Comparison of ENCODE assay signal across 9 mouse cellular contexts in the genomic region with DNA sequence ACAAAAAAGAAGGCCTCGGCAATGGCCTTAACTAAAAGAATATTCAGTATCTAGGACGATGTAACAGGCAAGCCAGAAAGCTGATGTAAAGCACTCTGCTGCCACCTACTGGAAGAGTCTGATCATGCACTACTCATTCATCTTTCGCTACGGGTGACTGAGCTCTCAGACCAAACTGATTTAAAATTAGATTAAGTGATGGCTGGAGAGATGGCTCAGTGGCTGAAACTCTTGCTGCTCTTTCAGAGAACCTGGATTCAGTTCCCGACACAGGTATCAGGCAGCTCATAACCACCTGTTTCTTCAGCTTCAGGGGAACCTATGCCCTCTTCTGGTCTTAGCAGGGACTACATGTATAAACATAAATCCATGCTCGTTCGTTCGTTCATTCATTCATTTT. TPM values are rescaled to one million over a fixed set of nuclear protein-coding genes. Genes with fewer than 3 reads are reported as not detected.
DNase-seq lines count a peak whose midpoint lies in the region; ATAC-seq and TF ChIP-seq lines count a peak whose summit lies in the region.
"Had no signal": no experiment of that assay in that cellular context is flagged by ENCODE, and none has a peak within 500 bp of the region (broad histone marks: within the 10 kb centered on the region; RNA-seq: fewer than 3 reads in every experiment).

No protein-coding gene starts in this region.

- peaks cover 4% of the 10 kb centered on the region; the same call in 1 of the 2 replicates for H3K4me1 ChIP-seq in bone marrow macrophage, adult 2 months (ENCODE audit: control insufficient read depth, insufficient read depth, low read length)
- peaks cover 6% of the 10 kb centered on the region for H3K4me1 ChIP-seq in embryonic fibroblast, embryonic 13.5 days (ENCODE audit: control insufficient read depth, insufficient read depth, low read length)
- peaks cover 7% of the 10 kb centered on the region for H3K4me1 ChIP-seq in kidney, embryonic 15.5 days
- H3K4me1 ChIP-seq: limb, embryonic 12.5 days had no signal

- H3K36me3 ChIP-seq in kidney, embryonic 15.5 days, result peaks cover 47% of the 10 kb centered on the region
- H3K36me3 ChIP-seq in splenic B cell, adult 2 months (ENCODE audit: control insufficient read depth, insufficient read depth, low read length, poor library complexity, severe bottlenecking), result peaks cover 2% of the 10 kb centered on the region

- peak overlapping the region; percentile 29 for H3K4me2 ChIP-seq in kidney, embryonic 15.5 days
- H3K4me2 ChIP-seq: limb, embryonic 12.5 days had no signal

- no peaks in the 10 kb centered on the region for H3K27me3 ChIP-seq in kidney, embryonic 15.5 days
- no peaks in the 10 kb centered on the region for H3K27me3 ChIP-seq in splenic B cell, adult 2 months (ENCODE audit: control insufficient read depth, insufficient read depth, low read length, poor library complexity, severe bottlenecking)
- H3K27me3 ChIP-seq: limb, embryonic 12.5 days had no signal

- DNase-seq in CD4-positive helper T cell, adult 2 months (ENCODE audit: low read depth, low spot score), result peak; percentile 73
- peak; percentile 52 to 85 for DNase-seq in heart, adult 9 months (ENCODE audit: low spot score in 2 of 2)
- DNase-seq in liver, result peak; percentile 59
- peak; percentile 87 for DNase-seq in splenic B cell, adult 2 months (ENCODE audit: low read depth, low spot score)

- H3K4me3 ChIP-seq in bone marrow macrophage, adult 2 months (ENCODE audit: insufficient read depth, low read length), result peak overlapping the region; percentile 27
- no peak overlapping the region for H3K4me3 ChIP-seq in embryonic fibroblast, embryonic 13.5 days (ENCODE audit: insufficient read depth, low read length)
- no peak overlapping the region for H3K4me3 ChIP-seq in kidney, embryonic 15.5 days (replicated peaks)
- H3K4me3 ChIP-seq: limb, embryonic 12.5 days had no signal

- H3K9me3 ChIP-seq in kidney, embryonic 15.5 days (replicated peaks), result no peaks in the 10 kb centered on the region
- H3K9me3 ChIP-seq: limb, embryonic 12.5 days had no signal

- H3K9ac ChIP-seq in kidney, embryonic 15.5 days, result no peak overlapping the region

- peak; percentile 97 for TF ChIP-seq CTCF in bone marrow macrophage, adult 2 months (IDR thresholded peaks at IDR 0.05; ENCODE audit: low read depth, low read length)
- TF ChIP-seq CTCF in embryonic fibroblast, embryonic 13.5 days (IDR thresholded peaks at IDR 0.05; ENCODE audit: borderline replicate concordance, insufficient read depth, low read length), result peak; percentile 11

- 16% methylated on average over 8 of the region's 8 CpGs for WGBS in kidney, embryonic 15.5 days

- no peak for ATAC-seq in kidney, embryonic 15.5 days (replicated peaks; ENCODE audit: low FRiP score)
- peak; percentile 72 for ATAC-seq in monocyte, adult 5-6 weeks (replicated peaks; ENCODE audit: insufficient number of reproducible peaks, low FRiP score, low TSS enrichment, poor library complexity, severe bottlenecking)

- TF ChIP-seq POLR2A in bone marrow macrophage, adult 2 months (IDR thresholded peaks at IDR 0.05; ENCODE audit: borderline replicate concordance, low read depth, low read length), result no peak
- TF ChIP-seq POLR2A in embryonic fibroblast, embryonic 13.5 days (IDR thresholded peaks at IDR 0.05; ENCODE audit: low read depth, low read length), result no peak

- H3K27ac ChIP-seq in bone marrow macrophage, adult 2 months (ENCODE audit: insufficient read depth, low read depth, low read length), result no peak overlapping the region
- H3K27ac ChIP-seq in embryonic fibroblast, embryonic 13.5 days (ENCODE audit: insufficient read depth, low read length), result no peak overlapping the region
- no peak overlapping the region for H3K27ac ChIP-seq in kidney, embryonic 15.5 days
- H3K27ac ChIP-seq: limb, embryonic 12.5 days had no signal

RNA-seq across cellular contexts. Expression of a gene that starts 27.8 kb away (rescaled TPM):
- polyA plus RNA-seq in bone marrow macrophage, adult 2 months (2012; ENCODE audit: insufficient read depth, insufficient read length, missing spikeins), result 15.6 and 15.9 TPM in 2 replicates
- polyA plus RNA-seq in embryonic fibroblast, embryonic 13.5 days (2011; ENCODE audit: insufficient read length, low read depth, missing spikeins), result 17.5 and 18.9 TPM in 2 replicates
- 16.9 and 17.3 TPM in 2 replicates for polyA plus RNA-seq in kidney, embryonic 15.5 days (2015; fragmentation: Nextera tagmentation; extraction: Ambion mirVana)
- 7.5 to 8.3 TPM (median 8.3 TPM) in 3 replicates for total RNA-seq in monocyte, adult 5-6 weeks (2017)

RNA-seq across cellular contexts. Expression of a gene that starts 28.1 kb away (rescaled TPM):
- 5.2 and 5.9 TPM in 2 replicates for polyA plus RNA-seq in bone marrow macrophage, adult 2 months (2012; ENCODE audit: insufficient read depth, insufficient read length, missing spikeins)
- polyA plus RNA-seq in embryonic fibroblast, embryonic 13.5 days (2011; ENCODE audit: insufficient read length, low read depth, missing spikeins), result 12.1 and 12.3 TPM in 2 replicates
- polyA plus RNA-seq in kidney, embryonic 15.5 days (2015; fragmentation: Nextera tagmentation; extraction: Ambion mirVana), result 16.9 and 19.5 TPM in 2 replicates
- 8.2 to 11.9 TPM (median 9.5 TPM) in 3 replicates for total RNA-seq in monocyte, adult 5-6 weeks (2017)
